ENCODE assay signal across 8 mouse cellular contexts in genomic region chr6:50807187-50808012, GRCm38 (mm10).
DNase-seq lines count a peak whose midpoint lies in the region; ATAC-seq and TF ChIP-seq lines count a peak whose summit lies in the region.

No protein-coding gene starts in this region.

- DNase-seq in forebrain, embryonic 14.5 days (ENCODE audit: low spot score) = peak; percentile 62
- DNase-seq in forebrain, embryonic 11.5 days (ENCODE audit: low spot score) = no peak
- DNase-seq in cerebellum, adult 9-11 months = peak; percentile 12
- DNase-seq in thymus, adult 2 months = no peak
- no peak for DNase-seq in spleen, postnatal 14 days (ENCODE audit: low spot score in 2 of 2)

- no peaks in the 10 kb centered on the region for H3K36me3 ChIP-seq in forebrain, embryonic 14.5 days (ENCODE audit: control insufficient read depth, insufficient read depth, low read length)
- H3K36me3 ChIP-seq in forebrain, embryonic 11.5 days (ENCODE audit: control insufficient read depth, insufficient read depth, low read length) = no peaks in the 10 kb centered on the region
- H3K36me3 ChIP-seq in heart, embryonic 15.5 days = no peaks in the 10 kb centered on the region
- H3K36me3 ChIP-seq in kidney, embryonic 15.5 days = no peaks in the 10 kb centered on the region
- H3K36me3 ChIP-seq in midbrain, embryonic 13.5 days = no peaks in the 10 kb centered on the region
- no peaks in the 10 kb centered on the region for H3K36me3 ChIP-seq in thymus, adult 2 months (ENCODE audit: control insufficient read depth, insufficient read depth, low read length)

- H3K4me3 ChIP-seq in forebrain, embryonic 14.5 days (ENCODE audit: low read depth, low read length) = no peak overlapping the region
- H3K4me3 ChIP-seq in forebrain, embryonic 11.5 days (ENCODE audit: low read depth, low read length) = no peak overlapping the region
- peak overlapping the region; percentile 25 for H3K4me3 ChIP-seq in heart, embryonic 15.5 days
- H3K4me3 ChIP-seq in kidney, embryonic 15.5 days (replicated peaks) = no peak overlapping the region
- no peak overlapping the region for H3K4me3 ChIP-seq in midbrain, embryonic 13.5 days (replicated peaks)
- no peak overlapping the region for H3K4me3 ChIP-seq in thymus, adult 2 months (ENCODE audit: control insufficient read depth, insufficient read depth, low read length)

- peak; percentile 53 for ATAC-seq in forebrain, embryonic 14.5 days
- ATAC-seq in forebrain, embryonic 11.5 days (replicated peaks; ENCODE audit: low FRiP score) = no peak
- ATAC-seq in heart, embryonic 15.5 days (replicated peaks; ENCODE audit: insufficient number of reproducible peaks, insufficient read depth, low FRiP score, low read depth) = peak; percentile 87
- ATAC-seq in kidney, embryonic 15.5 days (replicated peaks; ENCODE audit: low FRiP score) = no peak
- peak; percentile 71 for ATAC-seq in midbrain, embryonic 13.5 days

- no peak overlapping the region for H3K9ac ChIP-seq in forebrain, embryonic 14.5 days (ENCODE audit: low read length)
- H3K9ac ChIP-seq in forebrain, embryonic 11.5 days (ENCODE audit: low read length) = no peak overlapping the region
- peak overlapping the region; percentile 19; the same call in 1 of the 2 replicates for H3K9ac ChIP-seq in heart, embryonic 15.5 days
- no peak overlapping the region for H3K9ac ChIP-seq in kidney, embryonic 15.5 days
- peak overlapping the region; percentile 19; the same call in 1 of the 2 replicates for H3K9ac ChIP-seq in midbrain, embryonic 13.5 days (replicated peaks)

- H3K9me3 ChIP-seq in forebrain, embryonic 14.5 days (replicated peaks; ENCODE audit: control insufficient read depth, low read length) = no peaks in the 10 kb centered on the region
- H3K9me3 ChIP-seq in forebrain, embryonic 11.5 days (ENCODE audit: control insufficient read depth, low read length) = no peaks in the 10 kb centered on the region
- H3K9me3 ChIP-seq in heart, embryonic 15.5 days (replicated peaks) = no peaks in the 10 kb centered on the region
- H3K9me3 ChIP-seq in kidney, embryonic 15.5 days (replicated peaks) = no peaks in the 10 kb centered on the region
- H3K9me3 ChIP-seq in midbrain, embryonic 13.5 days = no peaks in the 10 kb centered on the region

- peaks cover 13% of the 10 kb centered on the region for H3K4me1 ChIP-seq in forebrain, embryonic 14.5 days (ENCODE audit: control insufficient read depth, insufficient read depth, low read length)
- no peaks in the 10 kb centered on the region; the same call in 1 of the 2 replicates for H3K4me1 ChIP-seq in forebrain, embryonic 11.5 days (replicated peaks; ENCODE audit: control insufficient read depth, insufficient read depth, low read length)
- peaks cover 22% of the 10 kb centered on the region for H3K4me1 ChIP-seq in heart, embryonic 15.5 days (replicated peaks)
- H3K4me1 ChIP-seq in kidney, embryonic 15.5 days = peaks cover 43% of the 10 kb centered on the region
- H3K4me1 ChIP-seq in midbrain, embryonic 13.5 days (replicated peaks) = peaks cover 47% of the 10 kb centered on the region
- no peaks in the 10 kb centered on the region for H3K4me1 ChIP-seq in thymus, adult 2 months (replicated peaks; ENCODE audit: control insufficient read depth, insufficient read depth, low read length)

- no peaks in the 10 kb centered on the region; the same call in 1 of the 2 replicates for H3K27me3 ChIP-seq in forebrain, embryonic 14.5 days (replicated peaks; ENCODE audit: control insufficient read depth, insufficient read depth, low read length)
- H3K27me3 ChIP-seq in forebrain, embryonic 11.5 days (ENCODE audit: control insufficient read depth, insufficient read depth, low read length) = peaks cover 20% of the 10 kb centered on the region
- peaks cover 5% of the 10 kb centered on the region; the same call in 1 of the 2 replicates for H3K27me3 ChIP-seq in heart, embryonic 15.5 days
- H3K27me3 ChIP-seq in kidney, embryonic 15.5 days = peaks cover 5% of the 10 kb centered on the region; the same call in 1 of the 2 replicates
- peaks cover 4% of the 10 kb centered on the region; the same call in 1 of the 2 replicates for H3K27me3 ChIP-seq in midbrain, embryonic 13.5 days
- H3K27me3 ChIP-seq in thymus, adult 2 months (ENCODE audit: control insufficient read depth, insufficient read depth, low read length) = no peaks in the 10 kb centered on the region

- H3K27ac ChIP-seq in forebrain, embryonic 14.5 days (ENCODE audit: low read depth, low read length) = no peak overlapping the region
- no peak overlapping the region for H3K27ac ChIP-seq in forebrain, embryonic 11.5 days (ENCODE audit: low read depth, low read length)
- peak overlapping the region; percentile 80 for H3K27ac ChIP-seq in heart, embryonic 15.5 days
- peak overlapping the region; percentile 91 for H3K27ac ChIP-seq in kidney, embryonic 15.5 days
- no peak overlapping the region; the same call in 1 of the 2 replicates for H3K27ac ChIP-seq in midbrain, embryonic 13.5 days
- H3K27ac ChIP-seq in thymus, adult 2 months (ENCODE audit: control insufficient read depth, insufficient read depth, low read length) = no peak overlapping the region

- 53% methylated on average over 19 of the region's 19 CpGs for WGBS in forebrain, embryonic 14.5 days
- whole genome bisulfite sequencing in forebrain, embryonic 11.5 days = 67% methylated on average over 19 of the region's 19 CpGs
- 36% methylated on average over 19 of the region's 19 CpGs for WGBS in heart, embryonic 15.5 days
- 56% methylated on average over 19 of the region's 19 CpGs for WGBS in kidney, embryonic 15.5 days
- 51% methylated on average over 19 of the region's 19 CpGs for whole genome bisulfite sequencing in midbrain, embryonic 13.5 days
- 72% methylated on average over 19 of the region's 19 CpGs for WGBS in thymus, adult 2 months

- no peak overlapping the region for H3K4me2 ChIP-seq in forebrain, embryonic 14.5 days (ENCODE audit: low read length)
- H3K4me2 ChIP-seq in forebrain, embryonic 11.5 days (ENCODE audit: low read depth, low read length, severe bottlenecking) = no peak overlapping the region
- peak overlapping the region; percentile 54 for H3K4me2 ChIP-seq in heart, embryonic 15.5 days
- peak overlapping the region; percentile 30; the same call in 1 of the 2 replicates for H3K4me2 ChIP-seq in kidney, embryonic 15.5 days
- no peak overlapping the region for H3K4me2 ChIP-seq in midbrain, embryonic 13.5 days (replicated peaks)

- no peak for TF ChIP-seq POLR2A in thymus, adult 2 months (IDR thresholded peaks at IDR 0.05; ENCODE audit: control insufficient read depth, extremely low read depth, insufficient read depth, low read length, poor library complexity)

- TF ChIP-seq CTCF in thymus, adult 2 months (IDR thresholded peaks at IDR 0.05; ENCODE audit: borderline replicate concordance, control insufficient read depth, extremely low read depth, insufficient read depth, low read length, poor library complexity) = no peak

Comparison
In these comparisons a context has a peak if more than half of its experiments do, and no peak if none do; other contexts are left out.
1. ATAC-seq: peak in forebrain, embryonic 14.5 days (single experiment), heart, embryonic 15.5 days (single experiment) and midbrain, embryonic 13.5 days (single experiment); none in forebrain, embryonic 11.5 days (single experiment) and kidney, embryonic 15.5 days (single experiment).
2. DNase-seq: peak in forebrain, embryonic 14.5 days (single experiment) and cerebellum, adult 9-11 months (single experiment); none in forebrain, embryonic 11.5 days (single experiment), thymus, adult 2 months (single experiment) and spleen, postnatal 14 days (0 of 2).
3. H3K27ac ChIP-seq: peak in heart, embryonic 15.5 days (single experiment) and kidney, embryonic 15.5 days (single experiment); none in forebrain, embryonic 14.5 days (single experiment), forebrain, embryonic 11.5 days (single experiment), midbrain, embryonic 13.5 days (single experiment) and thymus, adult 2 months (single experiment).
4. H3K4me2 ChIP-seq: peak in heart, embryonic 15.5 days (single experiment) and kidney, embryonic 15.5 days (single experiment); none in forebrain, embryonic 14.5 days (single experiment), forebrain, embryonic 11.5 days (single experiment) and midbrain, embryonic 13.5 days (single experiment).
5. H3K9ac ChIP-seq: peak in heart, embryonic 15.5 days (single experiment) and midbrain, embryonic 13.5 days (single experiment); none in forebrain, embryonic 14.5 days (single experiment), forebrain, embryonic 11.5 days (single experiment) and kidney, embryonic 15.5 days (single experiment).